8 mouse cellular contexts compared by ENCODE assay signal in genomic region chr2:30392577-30393369, GRCm38 (mm10). TPM values are rescaled to one million over a fixed set of nuclear protein-coding genes. Genes with fewer than 3 reads are reported as not detected.
DNase-seq lines count a peak whose midpoint lies in the region; ATAC-seq lines count a peak whose summit lies in the region.

No protein-coding gene starts in this region.

- peak overlapping the region; percentile 82 for H3K4me3 ChIP-seq in heart, embryonic 16.5 days (ENCODE audit: low read length)
- H3K4me3 ChIP-seq in lung, embryonic 15.5 days: peak overlapping the region; percentile 83

- peak overlapping the region; percentile 90 for H3K4me2 ChIP-seq in heart, embryonic 16.5 days (ENCODE audit: low read depth, low read length)
- peak overlapping the region; percentile 89 for H3K4me2 ChIP-seq in lung, embryonic 15.5 days

- peaks cover 18% of the 10 kb centered on the region for H3K4me1 ChIP-seq in heart, embryonic 16.5 days (ENCODE audit: control insufficient read depth, insufficient read depth, low read length)
- peaks cover 17% of the 10 kb centered on the region for H3K4me1 ChIP-seq in lung, embryonic 15.5 days

- no peaks in the 10 kb centered on the region for H3K9me3 ChIP-seq in heart, embryonic 16.5 days (replicated peaks; ENCODE audit: control insufficient read depth, low read length)
- H3K9me3 ChIP-seq in lung, embryonic 15.5 days: no peaks in the 10 kb centered on the region

- DNase-seq in MEL-GATA-1-ER (ENCODE audit: extremely low read depth, low read depth): peak; percentile 32
- DNase-seq in c-Kit-negative CD71-positive TER-119-positive erythroid progenitor cells, embryonic 14.5 days (ENCODE audit: low read depth, low spot score): peak; percentile 64
- DNase-seq in fibroblast of lung, adult 2 months (ENCODE audit: low read depth): peak; percentile 64
- DNase-seq in kidney, postnatal 14 days: peak; percentile 89
- peak; percentile 93 for DNase-seq in retina, postnatal 1 day
- peak; percentile 79 to 82 for DNase-seq in urinary bladder, postnatal 4 days (ENCODE audit: low spot score in 2 of 2)

- under 1% methylated on average over 51 of the region's 54 CpGs for WGBS in heart, embryonic 16.5 days
- WGBS in lung, embryonic 15.5 days: under 1% methylated on average over 54 of the region's 54 CpGs

- peak; percentile 69 for ATAC-seq in heart, embryonic 16.5 days (replicated peaks; ENCODE audit: extremely low read depth, insufficient read depth, low FRiP score)
- ATAC-seq in lung, embryonic 15.5 days (ENCODE audit: borderline replicate concordance, extremely low read depth, low FRiP score, low TSS enrichment): peak; percentile 78

- H3K9ac ChIP-seq in heart, embryonic 16.5 days (ENCODE audit: low read length): peak overlapping the region; percentile 81
- peak overlapping the region; percentile 77 for H3K9ac ChIP-seq in lung, embryonic 15.5 days

- H3K36me3 ChIP-seq in heart, embryonic 16.5 days (ENCODE audit: control insufficient read depth, insufficient read depth): peaks cover 15% of the 10 kb centered on the region
- H3K36me3 ChIP-seq in lung, embryonic 15.5 days: peaks cover 13% of the 10 kb centered on the region; the same call in 1 of the 2 replicates

- peak overlapping the region; percentile 89 for H3K27ac ChIP-seq in heart, embryonic 16.5 days (ENCODE audit: low read length)
- peak overlapping the region; percentile 93 for H3K27ac ChIP-seq in lung, embryonic 15.5 days

- H3K27me3 ChIP-seq in heart, embryonic 16.5 days (ENCODE audit: control insufficient read depth, insufficient read depth, low read length): no peaks in the 10 kb centered on the region
- no peaks in the 10 kb centered on the region for H3K27me3 ChIP-seq in lung, embryonic 15.5 days

RNA-seq across cellular contexts. Expression of gene Dolpp1, which starts 0.7 kb away (rescaled TPM):
- polyA plus RNA-seq in heart, embryonic 16.5 days (2015; fragmentation: Nextera tagmentation; extraction: Ambion mirVana): 26.0 and 29.3 TPM in 2 replicates
- 37.7 and 46.9 TPM in 2 replicates for polyA plus RNA-seq in lung, embryonic 15.5 days (2015; fragmentation: Nextera tagmentation; extraction: Ambion mirVana)

RNA-seq across cellular contexts. Expression of gene Crat, which starts 22.8 kb away (rescaled TPM):
- polyA plus RNA-seq in heart, embryonic 16.5 days (2015; fragmentation: Nextera tagmentation; extraction: Ambion mirVana): 164 and 169 TPM in 2 replicates
- polyA plus RNA-seq in lung, embryonic 15.5 days (2015; fragmentation: Nextera tagmentation; extraction: Ambion mirVana): 32.0 and 34.1 TPM in 2 replicates

RNA-seq across cellular contexts. Expression of gene Ptpa, which starts 23.1 kb away (rescaled TPM):
- 125 and 126 TPM in 2 replicates for polyA plus RNA-seq in heart, embryonic 16.5 days (2015; fragmentation: Nextera tagmentation; extraction: Ambion mirVana)
- polyA plus RNA-seq in lung, embryonic 15.5 days (2015; fragmentation: Nextera tagmentation; extraction: Ambion mirVana): 164 and 165 TPM in 2 replicates

RNA-seq across cellular contexts. Expression of gene Miga2, which starts 28.7 kb away (rescaled TPM):
- 38.7 and 43.5 TPM in 2 replicates for polyA plus RNA-seq in heart, embryonic 16.5 days (2015; fragmentation: Nextera tagmentation; extraction: Ambion mirVana)
- 21.2 and 24.2 TPM in 2 replicates for polyA plus RNA-seq in lung, embryonic 15.5 days (2015; fragmentation: Nextera tagmentation; extraction: Ambion mirVana)

RNA-seq across cellular contexts. Expression of gene Sh3glb2, which starts 33.6 kb away (rescaled TPM):
- 135 and 136 TPM in 2 replicates for polyA plus RNA-seq in heart, embryonic 16.5 days (2015; fragmentation: Nextera tagmentation; extraction: Ambion mirVana)
- 74.3 and 80.3 TPM in 2 replicates for polyA plus RNA-seq in lung, embryonic 15.5 days (2015; fragmentation: Nextera tagmentation; extraction: Ambion mirVana)

Comparison
In these comparisons a context has a peak if more than half of its experiments do, and no peak if none do; other contexts are left out.
1. Peak in every context shown above with its lines: DNase-seq, ATAC-seq, H3K4me3 ChIP-seq and H3K27ac ChIP-seq.
2. DNase-seq: peak in every context shown above with its lines; median percentile 93 in retina, postnatal 1 day; 89 in kidney, postnatal 14 days; 80 in urinary bladder, postnatal 4 days; 64 in c-Kit-negative CD71-positive TER-119-positive erythroid progenitor cells, embryonic 14.5 days; 64 in fibroblast of lung, adult 2 months; 32 in MEL-GATA-1-ER.